Mouse (Mus musculus) lung, postnatal 0 days (tissue): ENCODE data around the gene Myl9.
A peak's percentile ranks its signal among the peaks of the same experiment; 100 is the strongest.

Experiments
- CTCF ChIP-seq: IDR thresholded peaks from 2 replicates; pipeline ENCODE4 v1.5.1; 2016; ENCODE audit warnings: antibody characterized with exemption, mild to moderate bottlenecking
- EP300 ChIP-seq: IDR thresholded peaks from 2 replicates; pipeline ENCODE4 v1.6.1; 2016; ENCODE audit warnings: antibody characterized with exemption, mild to moderate bottlenecking, control low read depth

GRCm38 (mm10) chr2:156726344-156726743, 48.9 kb upstream of the Myl9 start:
- TF ChIP-seq EP300 (peak; percentile 33; the same call in 1 of the 2 replicates), CTCF (no peak)
